Mouse (Mus musculus): ENCODE measurements around the gene Galnt16.

- TF ChIP-seq ZC3H11A (IDR thresholded peaks at IDR 0.05; ENCODE audit: borderline replicate concordance, low read depth, low read length) (no peak), MAFK (IDR thresholded peaks at IDR 0.05; ENCODE audit: insufficient read depth, low read depth, low read length) (no peak), ZNF384 (IDR thresholded peaks at IDR 0.05; ENCODE audit: low read depth, low read length) (no peak), HCFC1 (IDR thresholded peaks at IDR 0.05; ENCODE audit: borderline replicate concordance, insufficient read depth, low read length) (no peak)
Observed at GRCm38 (mm10) chr12:80483397-80483796, 34.7 kb upstream of the Galnt16 start.

Measured in ES-E14 (cell line).